Mouse (Mus musculus) brain, adult 10 weeks (tissue): ENCODE measurements around the gene Gpr137b. TPM values are rescaled to one million over a fixed set of nuclear protein-coding genes. Genes with fewer than 3 reads are reported as not detected.

Experiments
- polyA plus RNA-seq: library from polyadenylated mRNA; stranded (reverse); fragments of 350-450 nt; fragmentation: Illumina TruSeq; extraction: RNeasy Lipid Tissue Mini Kit (QIAGEN cat#74804); gene quantifications from one replicate; pipeline ENCODE4 v1.2.3, GENCODE M21; 2015; ENCODE audit warnings: low read depth, low replicate concordance

Gene Gpr137b
- polyA plus RNA-seq: 10.2 TPM

GRCm38 (mm10) chr13:13393228-13394095, at the start of gene Gpr137b:
TSS of gene Gpr137b (minus strand) at chr13:13394014.

GRCm38 (mm10) chr13:13437460-13438015, 43.7 kb upstream of the Gpr137b start, which contains the start of gene Nid1:
TSS of gene Nid1 (plus strand) at chr13:13437551.

Other genes with a start within 250 kb of the Gpr137b start
- gene Prl2c5, start 211.3 kb downstream of the Gpr137b start, polyA plus RNA-seq: not detected
- 3.7 TPM for gene Nid1, start 43.5 kb upstream of the Gpr137b start, polyA plus RNA-seq
- 13.2 TPM for gene Lyst, start 196.4 kb upstream of the Gpr137b start, polyA plus RNA-seq